Mouse (Mus musculus) brain, embryonic 18.5 days (tissue): ENCODE results near the gene Tango2.

Experiments used
- DNase-seq: peaks from one replicate; pipeline ENCODE4 v3.0.0-alpha.2; 2012; ENCODE audit warnings: low read depth, low spot score

The Tango2 gene

DNA sequence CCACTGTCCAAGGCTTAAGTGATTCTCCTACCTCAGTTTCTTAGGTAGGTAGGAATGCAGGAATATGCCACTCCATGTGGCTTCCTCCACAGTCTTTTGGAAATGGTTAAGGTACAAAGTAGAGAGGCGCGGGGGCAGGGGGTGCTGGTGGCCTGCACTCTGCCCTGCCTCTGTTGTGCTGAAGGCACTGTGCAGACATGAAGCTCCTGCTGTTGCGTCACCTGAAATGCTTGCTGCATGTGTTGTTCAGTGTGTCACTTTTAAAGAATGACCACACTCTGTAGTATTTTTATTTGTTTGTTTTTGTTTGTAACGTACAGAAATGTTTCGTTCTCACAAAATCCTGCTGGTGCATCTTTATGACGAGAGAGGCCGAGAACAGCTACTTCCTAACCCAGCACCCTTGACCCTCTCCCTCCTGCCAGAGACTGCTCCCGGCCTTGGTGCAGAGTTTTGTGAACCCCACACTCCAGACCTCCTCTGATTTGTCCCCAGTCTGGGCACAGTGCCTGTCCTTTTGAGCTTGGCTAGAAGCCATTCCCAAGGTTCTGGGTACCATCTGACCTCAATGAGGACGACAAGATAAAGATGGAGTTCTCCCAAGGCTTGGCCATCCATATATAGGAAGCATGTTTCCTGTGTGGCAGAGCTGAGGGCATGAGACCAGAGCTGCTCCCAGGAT, 35.3 kb upstream of the Tango2 start:
- no peak for DNase-seq

- DNase-seq: no peak
These were observed 33.8 kb upstream of the Tango2 start for GRCm38 (mm10) chr16:18381621-18382258.

GRCm38 (mm10) chr16:18380495-18381063, 32.7 kb upstream of the Tango2 start:
- DNase-seq: no peak

DNA sequence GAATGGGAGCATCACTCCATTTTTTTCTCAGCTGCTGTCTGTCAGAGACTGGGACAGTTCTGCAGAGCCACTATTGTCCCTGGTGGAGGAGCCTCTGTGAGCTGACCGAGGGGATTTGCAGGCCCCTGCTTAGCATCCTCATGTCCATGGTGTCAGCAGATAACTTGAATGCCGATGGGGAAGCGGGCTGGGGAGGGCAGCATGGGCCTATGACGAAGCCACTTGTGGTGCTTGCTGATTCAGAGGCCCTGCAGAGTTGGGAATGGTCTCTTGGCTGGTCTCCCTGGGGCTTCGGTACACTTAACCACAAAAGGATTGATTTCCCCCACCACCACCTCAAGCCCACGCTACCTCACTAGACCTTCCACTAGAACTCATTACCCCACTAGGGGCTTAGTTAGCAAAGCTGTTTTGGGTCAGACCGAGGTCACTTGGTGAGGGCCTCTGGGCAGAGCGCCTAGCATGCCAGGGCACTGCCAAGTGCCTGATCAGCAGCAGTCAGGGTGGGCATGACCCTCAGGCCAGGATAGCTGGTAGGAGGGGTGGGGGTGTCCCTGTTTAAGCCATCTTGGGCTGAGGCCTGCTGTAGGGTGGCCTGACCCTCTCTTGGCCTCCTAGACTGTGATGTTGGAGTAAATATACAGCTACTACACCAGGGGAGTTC, 31.6 kb upstream of the Tango2 start:
- DNase-seq: no peak

GRCm38 (mm10) chr16:18378489-18378888, 30.6 kb upstream of the Tango2 start:
- DNase-seq: no peak

- no peak for DNase-seq
These were observed 29.3 kb upstream of the Tango2 start for GRCm38 (mm10) chr16:18377203-18377602.

DNA sequence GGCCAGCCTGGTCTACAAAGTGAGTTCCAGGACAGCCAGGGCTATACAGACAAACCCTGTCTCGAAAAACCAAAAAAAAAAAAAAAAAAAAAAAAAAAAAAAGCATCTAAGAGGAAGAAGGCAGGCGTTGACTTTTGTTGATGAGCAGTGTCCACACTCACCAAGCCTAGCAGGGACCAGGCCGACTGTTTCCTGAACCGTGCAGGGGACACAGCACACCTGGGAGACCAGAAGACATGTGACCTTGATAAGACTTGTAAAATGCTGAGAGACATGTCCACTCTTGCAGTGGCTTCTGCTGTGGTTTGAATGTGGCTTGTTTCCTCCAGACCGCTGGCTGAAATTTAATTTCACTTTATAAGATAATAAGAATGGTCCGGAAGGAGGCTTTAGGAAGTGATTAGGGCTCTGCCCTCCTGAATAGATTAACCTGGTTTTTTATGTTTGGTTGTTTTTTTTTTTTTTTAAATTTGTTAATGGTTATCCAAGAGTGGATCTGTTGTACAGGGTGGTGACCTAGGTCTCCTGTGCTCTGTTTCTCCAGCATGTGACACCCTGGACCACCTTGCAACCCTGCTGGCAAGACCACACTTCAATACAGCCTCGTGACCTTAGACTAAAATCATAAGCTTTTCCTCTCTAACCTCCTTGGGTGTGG, 28.5 kb upstream of the Tango2 start:
- DNase-seq: no peak

- no peak for DNase-seq
These were observed 25.7 kb upstream of the Tango2 start for GRCm38 (mm10) chr16:18373632-18374031.

GRCm38 (mm10) chr16:18370197-18370596, 22.3 kb upstream of the Tango2 start:
- DNase-seq: no peak

DNA sequence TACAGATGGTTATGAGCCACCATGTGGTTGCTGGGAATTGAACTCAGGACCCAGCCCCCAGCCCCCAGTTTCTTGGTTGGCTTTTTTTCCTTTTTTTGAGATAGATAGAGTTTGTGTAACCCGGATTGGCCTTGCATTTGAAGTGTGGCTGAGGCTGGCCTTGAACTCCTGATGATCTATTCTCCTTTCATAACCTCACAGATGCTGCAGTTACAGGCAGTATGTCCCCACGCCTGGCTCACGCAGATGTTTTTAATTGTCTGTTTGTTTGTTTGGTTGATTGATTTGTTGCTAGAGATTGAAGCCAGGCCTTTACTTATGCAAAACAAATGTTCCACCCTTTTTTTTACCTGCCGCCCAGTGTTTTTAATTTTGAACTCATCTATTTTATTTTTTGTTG, 18.9 kb upstream of the Tango2 start:
- no peak for DNase-seq

- no peak for DNase-seq
These were observed 15.0 kb upstream of the Tango2 start for GRCm38 (mm10) chr16:18362948-18363347.

DNA sequence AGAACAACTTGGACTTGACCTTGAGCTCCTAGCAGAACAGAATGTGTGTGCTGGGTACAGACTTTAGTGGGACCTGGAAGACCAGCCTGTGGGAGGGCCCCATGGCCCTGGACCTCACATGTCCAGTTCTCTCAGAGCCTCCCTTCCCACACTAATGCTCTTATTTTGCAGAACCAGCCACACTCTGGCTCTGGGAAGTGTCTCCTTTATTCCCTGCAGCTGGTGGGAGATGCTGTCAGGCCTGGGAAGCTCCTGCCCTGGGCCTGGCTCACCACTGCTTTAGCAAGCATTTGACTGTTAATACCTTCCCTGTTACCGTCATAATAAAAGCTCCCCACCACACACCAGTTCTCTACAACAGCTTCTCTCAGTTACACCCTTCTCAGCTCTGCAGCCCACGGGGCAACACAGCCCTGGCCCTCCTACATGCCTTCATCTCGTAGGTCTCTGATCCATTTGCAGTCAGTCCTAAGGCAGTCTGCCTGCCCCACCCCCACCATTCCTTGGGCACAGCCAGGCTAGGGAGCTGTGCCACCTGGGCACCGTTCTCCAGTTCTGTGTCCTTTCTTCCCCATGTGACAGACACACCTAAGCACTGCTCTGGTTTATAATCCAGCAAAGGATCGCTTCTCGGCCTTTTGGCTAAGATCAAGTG, 12.4 kb upstream of the Tango2 start:
- no peak for DNase-seq

DNA sequence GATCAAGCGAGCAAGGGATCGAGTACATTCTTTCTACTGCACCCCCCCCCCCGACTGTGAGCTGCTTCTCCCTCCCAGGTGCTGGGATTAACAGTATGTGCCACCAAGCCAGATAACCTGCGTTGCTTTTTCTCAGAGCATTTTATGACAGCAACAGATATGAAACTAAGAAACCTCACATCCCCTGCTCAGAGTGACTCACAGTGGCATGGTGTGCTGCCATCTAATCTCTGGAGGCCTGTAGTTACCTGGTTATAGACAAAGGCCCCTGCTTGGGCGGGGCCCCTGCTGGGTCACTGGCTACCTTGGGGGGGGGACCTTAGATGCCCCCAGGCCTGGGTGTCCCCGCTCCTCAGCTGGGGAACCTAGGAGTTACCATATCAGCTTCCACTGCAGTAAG, 10.1 kb upstream of the Tango2 start:
- DNase-seq: no peak

- no peak for DNase-seq
These were observed 9.1 kb upstream of the Tango2 start for GRCm38 (mm10) chr16:18356961-18357360.

GRCm38 (mm10) chr16:18353106-18353505, 5.2 kb upstream of the Tango2 start:
- DNase-seq: no peak

GRCm38 (mm10) chr16:18351313-18352055, 3.6 kb upstream of the Tango2 start:
- DNase-seq: no peak

- DNase-seq: no peak
These were observed 1.9 kb upstream of the Tango2 start for GRCm38 (mm10) chr16:18349761-18350325.

DNA sequence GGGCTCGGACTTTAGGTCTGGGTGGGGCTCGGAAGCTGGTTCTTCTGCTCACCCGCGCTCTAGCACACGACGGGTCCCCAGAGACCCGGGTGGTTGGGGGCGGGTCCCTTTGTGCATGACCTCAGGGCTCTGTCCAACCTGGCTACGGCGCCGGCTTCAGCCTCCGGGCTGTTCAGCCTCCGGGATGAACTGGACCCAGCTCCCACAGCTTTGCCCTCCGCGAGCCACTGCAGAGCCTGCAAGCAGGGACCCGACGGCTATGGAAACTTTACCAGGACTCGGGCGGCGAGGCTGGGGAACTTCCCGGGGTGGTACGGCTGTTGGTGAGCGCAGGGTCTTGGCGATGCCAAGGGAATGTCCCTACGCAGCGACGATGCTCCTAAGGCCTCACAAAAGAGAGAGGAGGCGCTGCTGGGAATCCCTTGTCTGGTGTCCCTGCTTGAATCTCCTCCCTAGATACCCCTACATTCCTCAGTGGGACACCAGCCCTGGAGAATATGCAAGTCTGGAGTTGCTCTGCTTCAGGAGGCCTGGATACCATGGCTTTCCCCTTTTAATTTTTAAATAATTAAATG, 785 bp upstream of the Tango2 start:
- DNase-seq: no peak

DNA sequence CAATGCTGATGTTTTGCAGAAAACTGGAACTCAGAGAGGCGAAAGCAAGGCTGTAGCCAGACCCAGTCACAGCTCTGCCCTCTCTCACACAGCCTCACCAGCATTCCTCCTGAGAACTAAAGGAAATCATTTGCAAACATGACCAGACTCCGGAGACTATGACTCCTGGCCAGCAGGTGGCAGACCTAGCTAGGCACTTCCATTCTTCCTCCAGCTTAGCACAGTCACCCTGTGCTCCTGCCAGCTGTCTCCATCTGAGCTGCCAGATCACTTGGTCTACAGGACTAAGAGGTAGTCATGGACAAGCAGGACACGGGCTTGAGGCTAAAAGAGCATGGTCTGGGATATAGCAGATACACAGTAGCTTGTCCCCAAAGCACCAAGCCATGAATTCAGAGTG, 2.7 kb downstream of the Tango2 start:
- peak; percentile 56 for DNase-seq

DNA sequence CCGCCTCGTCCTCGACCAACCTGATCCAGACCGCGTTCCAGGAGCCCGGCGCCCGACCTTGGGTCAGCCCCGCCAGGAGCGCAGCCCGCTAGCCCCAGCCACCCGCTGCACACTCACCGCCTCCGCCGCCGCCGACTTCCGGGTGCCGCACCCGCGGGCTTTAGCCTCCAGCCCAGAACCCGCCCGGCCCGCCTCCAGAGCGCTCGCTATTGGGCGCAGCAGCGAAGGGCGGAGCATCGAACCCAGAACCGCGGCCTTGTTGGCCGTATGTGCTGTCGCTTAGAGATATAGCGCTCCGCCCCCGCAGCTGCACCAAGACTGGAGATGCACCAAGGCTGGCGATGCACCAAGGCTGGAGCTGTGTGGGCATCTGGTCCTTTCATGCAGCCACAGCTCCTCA, 4.1 kb downstream of the Tango2 start:
- peak; percentile 89 for DNase-seq
